In the genomic region with DNA sequence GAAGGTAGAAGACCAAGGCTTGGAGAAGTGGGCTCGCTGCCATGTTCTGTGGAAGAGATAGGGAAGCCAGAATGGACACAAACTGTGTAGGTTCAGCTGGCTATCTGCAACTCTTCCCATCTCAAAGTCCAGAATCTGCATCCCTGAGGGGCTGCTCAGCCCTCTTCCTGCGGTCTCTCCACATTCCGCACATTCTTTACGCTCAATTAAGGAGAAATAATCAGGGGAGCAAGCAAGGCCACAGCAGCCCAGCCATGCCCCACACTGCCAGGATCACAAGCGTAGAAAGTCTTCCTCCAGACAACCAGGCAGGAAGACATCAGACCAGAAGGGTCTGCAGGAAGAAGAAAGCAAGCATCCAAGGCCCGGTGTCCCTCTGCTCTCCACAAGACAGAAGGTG, we compare ENCODE assay signal across 17 mouse cellular contexts. TPM values are rescaled to one million over a fixed set of nuclear protein-coding genes. Genes with fewer than 3 reads are reported as not detected.
A peak's percentile ranks its signal among the peaks of the same experiment; 100 is the strongest.
DNase-seq lines count a peak whose midpoint lies in the region; ATAC-seq lines count a peak whose summit lies in the region.
"Had no signal": no experiment of that assay in that cellular context is flagged by ENCODE, and none has a peak within 500 bp of the region (broad histone marks: within the 10 kb centered on the region; RNA-seq: fewer than 3 reads in every experiment).

No protein-coding gene starts in this region.

- H3K36me3 ChIP-seq in heart, embryonic 10.5 days, result no peaks in the 10 kb centered on the region
- H3K36me3 ChIP-seq in embryonic facial prominence, embryonic 14.5 days (ENCODE audit: control insufficient read depth, insufficient read depth, low read length), result no peaks in the 10 kb centered on the region
- H3K36me3 ChIP-seq: hindbrain, embryonic 15.5 days; limb, embryonic 13.5 days; neural tube, embryonic 13.5 days; stomach, embryonic 15.5 days had no signal

- H3K4me3 ChIP-seq in heart, embryonic 10.5 days, result no peak overlapping the region
- no peak overlapping the region for H3K4me3 ChIP-seq in embryonic facial prominence, embryonic 14.5 days (ENCODE audit: low read depth, low read length)
- H3K4me3 ChIP-seq: hindbrain, embryonic 15.5 days; limb, embryonic 13.5 days; neural tube, embryonic 13.5 days; stomach, embryonic 15.5 days had no signal

- H3K27ac ChIP-seq in heart, embryonic 10.5 days, result peak overlapping the region; percentile 77
- H3K27ac ChIP-seq in embryonic facial prominence, embryonic 14.5 days (replicated peaks; ENCODE audit: low read depth, low read length), result no peak overlapping the region
- H3K27ac ChIP-seq: hindbrain, embryonic 15.5 days; limb, embryonic 13.5 days; neural tube, embryonic 13.5 days; stomach, embryonic 15.5 days had no signal

- 0 out of 2 replicates have a peak, but pooled peaks cover 3% of the 10 kb centered on the region for H3K27me3 ChIP-seq in heart, embryonic 10.5 days (ENCODE audit: insufficient read depth, poor library complexity, severe bottlenecking)
- H3K27me3 ChIP-seq in embryonic facial prominence, embryonic 14.5 days (replicated peaks; ENCODE audit: control insufficient read depth, insufficient read depth, low read length), result no peaks in the 10 kb centered on the region
- H3K27me3 ChIP-seq: hindbrain, embryonic 15.5 days; neural tube, embryonic 13.5 days; stomach, embryonic 15.5 days had no signal

- no peaks in the 10 kb centered on the region for H3K9me3 ChIP-seq in heart, embryonic 10.5 days
- no peaks in the 10 kb centered on the region for H3K9me3 ChIP-seq in embryonic facial prominence, embryonic 14.5 days (ENCODE audit: control insufficient read depth, low read length)
- H3K9me3 ChIP-seq: hindbrain, embryonic 15.5 days; limb, embryonic 13.5 days; neural tube, embryonic 13.5 days; stomach, embryonic 15.5 days had no signal

- H3K4me1 ChIP-seq in heart, embryonic 10.5 days, result peaks cover 81% of the 10 kb centered on the region
- H3K4me1 ChIP-seq in embryonic facial prominence, embryonic 14.5 days (ENCODE audit: control insufficient read depth, insufficient read depth, low read length), result peaks cover 48% of the 10 kb centered on the region

- peak; percentile 46; the same call in 1 of the 2 replicates for ATAC-seq in embryonic facial prominence, embryonic 14.5 days (ENCODE audit: low read depth)
- ATAC-seq: midbrain, embryonic 16.5 days had no signal

- no peak overlapping the region for H3K9ac ChIP-seq in embryonic facial prominence, embryonic 14.5 days (ENCODE audit: low read depth, low read length)
- H3K9ac ChIP-seq: hindbrain, embryonic 15.5 days; limb, embryonic 13.5 days; neural tube, embryonic 13.5 days; stomach, embryonic 15.5 days had no signal

- intact Hi-C loops in heart, postnatal 36 days (cut with DNase I), result no loop called here

- H3K4me2 ChIP-seq in embryonic facial prominence, embryonic 14.5 days (ENCODE audit: low read depth, low read length), result no peak overlapping the region
- H3K4me2 ChIP-seq: hindbrain, embryonic 15.5 days; limb, embryonic 13.5 days; neural tube, embryonic 13.5 days; stomach, embryonic 15.5 days had no signal

- no peak for DNase-seq in heart, embryonic 10.5 days (ENCODE audit: low spot score)
- no peak for DNase-seq in heart, postnatal 36 days
- DNase-seq in kidney, postnatal 14 days, result peak; percentile 62
- no peak for DNase-seq in kidney, adult 11 months
- DNase-seq in R1 (ENCODE audit: low read depth, low spot score), result peak; percentile 60
- DNase-seq in embryonic facial prominence, embryonic 14.5 days (ENCODE audit: low spot score), result peak; percentile 70
- DNase-seq in natural killer cell, adult 2 months (ENCODE audit: low spot score in 2 of 2), result no peak
- DNase-seq in frontal cortex, adult 2 months (ENCODE audit: extremely low spot score in 1 of 2, low spot score in 1 of 2), result no peak
- DNase-seq: B cell, adult 2 months; cerebellum, adult 11 months; lung, adult 2 months had no signal

- 26% methylated on average over 6 of the region's 6 CpGs for WGBS in heart, embryonic 10.5 days
- 22% methylated on average over 6 of the region's 6 CpGs for WGBS in embryonic facial prominence, embryonic 14.5 days

RNA-seq across cellular contexts. Expression of gene Pkdcc, which starts 13.8 kb away (rescaled TPM):
- polyA plus RNA-seq in heart, embryonic 10.5 days (2016; fragmentation: Nextera tagmentation; extraction: Ambion mirVana), result 13.8 and 27.4 TPM in 2 replicates
- total RNA-seq in heart, postnatal 36 days (2021), result 10 to 100 TPM; 34.5 to 37.4 TPM
- polyA plus RNA-seq in embryonic facial prominence, embryonic 14.5 days (2014; fragmentation: Nextera tagmentation; extraction: Ambion mirVana), result 26.2 and 29.9 TPM in 2 replicates
- polyA plus RNA-seq in frontal cortex, adult 2 months (2012; rRNA removed), result 15.8 and 17.4 TPM in 2 replicates
- total RNA-seq: common myeloid progenitor, adult 5-6 weeks had no signal

Comparison
In these comparisons a context has a peak if more than half of its experiments do, and no peak if none do; other contexts are left out.
1. DNase-seq: peak in kidney, postnatal 14 days (single experiment), R1 (single experiment) and embryonic facial prominence, embryonic 14.5 days (single experiment); none in heart, embryonic 10.5 days (single experiment), heart, postnatal 36 days (0 of 2), kidney, adult 11 months (single experiment), natural killer cell, adult 2 months (0 of 2) and frontal cortex, adult 2 months (0 of 2).